Mouse (Mus musculus) Patski (cell line): ENCODE data around the gene Spry1. TPM values are rescaled to one million over a fixed set of nuclear protein-coding genes. Genes with fewer than 3 reads are reported as not detected.

Experiments
- ATAC-seq: fragments of 100-300 bp; one replicate; pipeline ENCODE4 v1.8.0; 2021
- CTCF ChIA-PET: fragments of 350-600 bp; sonication (Branson Sonifier 250); formaldehyde crosslinking; loops from one replicate; lab custom pipeline; 2022; ENCODE audit warnings: inconsistent platforms; lab: Charles Lee
- POLR2A ChIA-PET: fragments of 350-600 bp; sonication (Branson Sonifier 250); formaldehyde crosslinking; loops from one replicate; lab custom pipeline; 2022; ENCODE audit warnings: antibody characterized with exemption, inconsistent platforms; lab: Charles Lee
- DNase-seq: peaks from one replicate; pipeline ENCODE4 v3.0.0-alpha.2; 2011; ENCODE audit warnings: low read depth, low spot score
- H3K27me3 ChIP-seq: fragments of 371-371 bp; one replicate; pipeline ENCODE4 v1.5.1; 2021
- CTCF ChIP-seq: fragments of 100-300 bp; IDR thresholded peaks from one replicate; pipeline ENCODE4 v1.5.1; 2021
- in situ Hi-C: fragments of 300-500 bp; cut with MboI; formaldehyde crosslinking; loops from 3 replicates; pipeline ENCODE4 v1.11.1; 2018; ENCODE audit warnings: low pct_unique_long_range_greater_than_20kb, mixed read lengths
- polyA plus RNA-seq: library from polyadenylated mRNA; unstranded; gene quantifications from one replicate; pipeline ENCODE4 v1.2.3, GENCODE M21; 2021

Gene Spry1
- polyA plus RNA-seq, 1 experiment from 2014 or later = 170 TPM

DNA sequence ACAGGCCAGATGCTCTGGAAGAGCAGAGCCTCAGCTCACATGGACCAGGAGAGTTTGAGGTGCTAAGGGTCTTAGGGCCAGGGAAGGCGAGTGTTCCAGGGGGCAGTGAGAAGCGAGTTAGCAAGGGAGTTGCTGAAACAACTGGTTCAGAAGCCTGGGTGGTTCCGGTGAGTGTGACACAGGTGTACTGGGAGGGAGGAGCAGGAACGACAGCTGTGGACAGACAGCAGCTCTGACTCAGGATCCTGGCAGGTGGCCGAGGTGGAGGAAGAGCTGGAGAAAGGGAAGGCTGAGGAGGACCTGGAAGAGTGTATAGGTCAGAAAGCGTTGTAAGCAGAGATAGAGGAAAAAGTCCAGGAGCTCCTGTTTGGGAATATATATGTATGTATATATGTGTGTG, 9.5 kb downstream of the Spry1 start:
- DNase-seq = no peak
- H3K27me3 ChIP-seq = no peaks in the 10 kb centered on the region
- ATAC-seq = no peak
- in situ Hi-C loops = loop anchor here (25.0 kb wide), 1 partner anchor 288 kb away; no protein-coding TSS in a partner anchor
- CTCF ChIA-PET = interaction anchor here (0.8 to 2.1 kb wide), 7 partner anchors 8 to 313 kb away, joined by 3 to 7 read pairs (median 4); partner anchors contain the start of gene Gm5148
- POLR2A ChIA-PET = interaction anchor here (0.6 to 2.2 kb wide), 7 partner anchors 83 to 339 kb away, joined by 3 to 8 read pairs (median 4); no protein-coding TSS in a partner anchor
- no peak for TF ChIP-seq CTCF

DNA sequence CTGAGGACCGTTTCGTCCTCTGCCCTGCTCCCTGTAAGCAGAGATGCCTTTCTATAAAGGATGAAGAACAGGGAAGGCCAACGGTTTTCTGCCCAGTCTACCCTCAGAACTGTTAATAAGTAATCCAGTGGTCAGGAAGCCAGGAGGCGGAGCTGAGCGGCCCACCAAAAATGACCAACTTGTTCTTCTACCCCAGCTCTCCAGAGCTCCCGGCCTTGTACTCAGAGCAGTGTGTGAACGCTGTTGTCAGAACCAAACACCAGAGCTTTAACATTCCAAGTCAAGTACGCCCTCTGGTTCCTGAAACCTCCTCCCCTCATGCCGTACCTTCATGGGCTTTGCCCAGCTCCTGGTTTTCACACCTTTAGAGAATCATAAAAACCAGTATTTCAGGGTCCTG, 12.8 kb downstream of the Spry1 start:
- no peaks in the 10 kb centered on the region for H3K27me3 ChIP-seq
- in situ Hi-C loops = loop anchor here (5.0 kb wide), 1 partner anchor 75 kb away; no protein-coding TSS in a partner anchor
- POLR2A ChIA-PET = interaction anchor here (0.6 to 2.3 kb wide), 4 partner anchors 9 to 493 kb away, joined by 3 to 14 read pairs (median 3); no protein-coding TSS in a partner anchor
- no peak for DNase-seq
- TF ChIP-seq CTCF = no peak
- no peak for ATAC-seq
- CTCF ChIA-PET = interaction anchor here (1.1 to 2.1 kb wide), 5 partner anchors 9 to 119 kb away, joined by 4 to 6 read pairs (median 5); no protein-coding TSS in a partner anchor

DNA sequence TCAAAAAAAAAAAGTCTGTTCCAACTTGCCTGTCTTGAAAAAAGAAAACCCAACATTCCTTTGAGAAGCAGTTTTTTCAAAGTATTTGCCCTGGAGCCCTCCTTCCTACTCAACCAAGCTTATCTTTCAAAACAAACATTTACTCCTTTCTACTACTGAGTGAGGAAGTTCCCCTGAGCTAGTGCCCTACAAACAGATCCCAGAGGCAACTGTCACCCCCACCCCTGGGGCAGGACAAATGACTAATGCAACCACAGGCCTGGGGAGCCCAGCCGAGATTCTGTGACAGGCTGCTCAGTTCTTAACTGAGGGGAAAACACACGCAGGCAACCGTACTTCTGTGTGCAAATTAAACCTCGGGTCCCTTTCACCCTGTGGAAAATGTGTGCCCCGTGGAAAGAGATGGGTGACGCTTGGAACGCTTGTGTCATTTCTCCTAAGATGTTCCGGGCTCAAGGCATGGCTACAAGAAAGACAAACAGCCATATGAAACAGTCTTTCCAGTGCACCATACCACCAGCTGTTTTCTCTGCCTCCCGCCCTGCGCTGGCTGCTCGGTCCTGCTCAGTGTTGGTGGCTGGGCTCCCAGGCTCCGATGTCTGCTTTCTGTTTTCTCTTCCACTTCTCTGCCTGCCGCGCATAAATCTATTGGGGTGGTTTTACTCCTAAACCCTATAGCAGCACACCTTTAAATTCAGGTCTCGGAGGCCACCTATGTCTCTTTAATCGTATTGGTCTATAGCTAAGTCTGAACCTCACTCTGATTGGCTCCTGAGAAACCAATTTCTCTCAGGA, 14.4 kb downstream of the Spry1 start:
- in situ Hi-C loops = loop anchor here (5.0 kb wide), 1 partner anchor 73 kb away; no protein-coding TSS in a partner anchor
- no peak for TF ChIP-seq CTCF
- CTCF ChIA-PET = interaction anchor here (1.0 to 2.2 kb wide), 10 partner anchors 8 to 393 kb away, joined by 3 to 6 read pairs (median 4); no protein-coding TSS in a partner anchor

DNA sequence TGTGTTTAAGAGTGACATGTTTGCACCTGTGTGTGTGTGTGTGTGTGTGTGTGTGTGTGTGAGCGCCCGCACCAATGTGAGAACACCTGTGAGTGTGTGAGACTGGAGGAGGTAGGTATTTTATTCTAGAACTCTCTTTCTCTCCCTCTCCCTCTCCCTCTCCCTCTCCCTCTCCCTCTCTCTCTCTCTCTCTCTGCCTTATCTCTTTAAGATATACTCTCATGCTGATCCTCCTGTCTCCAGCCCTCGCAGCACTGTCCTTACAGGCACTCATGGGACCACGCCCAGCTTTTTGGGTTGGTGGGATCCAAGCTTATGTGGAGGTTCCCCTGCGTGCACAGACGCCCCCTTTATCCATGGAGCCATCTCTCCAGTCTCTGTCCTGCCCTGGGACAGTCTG, 15.0 kb downstream of the Spry1 start:
- TF ChIP-seq CTCF = no peak
- POLR2A ChIA-PET = interaction anchor here (0.7 to 1.3 kb wide), 3 partner anchors 59 to 506 kb away, joined by 4 to 6 read pairs (median 5); no protein-coding TSS in a partner anchor
- CTCF ChIA-PET = interaction anchor here (1.0 to 2.2 kb wide), 8 partner anchors 9 to 393 kb away, joined by 3 to 6 read pairs (median 4); no protein-coding TSS in a partner anchor
- H3K27me3 ChIP-seq = no peaks in the 10 kb centered on the region
- ATAC-seq = no peak
- in situ Hi-C loops = loop anchor here (5.0 kb wide), 1 partner anchor 73 kb away; no protein-coding TSS in a partner anchor
- no peak for DNase-seq

More for the DNA sequence above, 14.4 kb downstream of the Spry1 start:
- ATAC-seq = peak; percentile 90
- no peaks in the 10 kb centered on the region for H3K27me3 ChIP-seq
- POLR2A ChIA-PET = interaction anchor here (0.7 to 2.3 kb wide), 6 partner anchors 9 to 507 kb away, joined by 3 to 14 read pairs (median 4); no protein-coding TSS in a partner anchor
- peak; percentile 98 for DNase-seq

DNA sequence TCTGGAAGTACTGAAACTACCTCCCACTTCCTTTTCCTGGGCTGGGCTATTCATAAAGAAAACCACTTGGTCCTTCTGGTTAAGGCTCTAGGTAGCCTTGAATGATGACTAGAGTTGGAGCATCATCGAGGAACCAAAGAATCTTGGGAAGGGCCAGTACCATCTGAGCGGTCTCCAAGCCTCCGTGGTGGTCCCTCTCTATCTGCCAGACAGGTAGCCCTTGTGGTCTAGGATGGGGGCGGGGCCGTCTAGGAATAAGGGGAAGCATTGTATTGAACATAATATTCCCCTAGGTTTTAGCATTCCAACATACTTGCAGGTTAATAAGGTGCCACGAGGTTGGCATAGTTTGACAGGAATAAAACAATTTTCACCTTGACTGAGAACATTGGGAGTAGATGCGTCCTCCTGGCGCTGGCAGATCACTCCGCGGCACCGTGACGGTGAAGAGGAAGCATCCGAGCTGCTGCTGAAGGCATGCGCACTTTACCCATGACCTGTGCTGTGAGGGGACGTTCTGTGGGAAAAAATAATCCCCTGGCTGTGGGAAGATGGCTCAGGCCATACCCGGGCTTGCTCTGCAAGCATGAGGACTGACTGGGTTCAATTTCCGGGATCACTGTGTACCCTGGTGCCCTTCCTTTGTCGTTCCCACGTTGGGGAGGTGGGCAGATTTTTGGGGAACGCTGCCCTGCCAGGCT, 16.3 kb downstream of the Spry1 start:
- CTCF ChIA-PET = interaction anchor here (1.2 to 1.5 kb wide), 2 partner anchors 15 to 69 kb away, joined by 3 to 5 read pairs; partner anchors contain the start of gene Gm5148
- no peak for TF ChIP-seq CTCF
- POLR2A ChIA-PET = no interaction called here
- in situ Hi-C loops = no loop called here
- DNase-seq (no peak), ATAC-seq (no peak)
- no peaks in the 10 kb centered on the region for H3K27me3 ChIP-seq

DNA sequence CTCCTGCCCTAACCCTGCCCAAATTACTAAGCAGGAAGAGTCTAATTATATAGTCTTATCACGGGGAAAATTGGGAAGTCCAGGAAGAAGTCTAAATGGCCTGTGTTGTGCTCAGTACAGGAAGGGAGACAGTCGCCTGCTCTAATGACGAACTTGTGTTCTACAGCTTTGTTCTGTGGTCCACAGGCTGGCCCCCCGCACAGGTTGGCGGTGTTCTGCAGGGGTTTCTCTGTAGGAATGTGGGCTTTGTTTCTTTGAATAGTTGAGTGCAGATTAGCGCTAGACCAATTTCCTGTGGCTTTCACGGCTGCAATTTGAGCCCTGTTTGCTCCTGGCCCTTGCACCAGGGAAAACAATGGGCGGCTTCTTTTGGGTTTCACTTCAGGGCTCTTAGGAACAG, 17.3 kb downstream of the Spry1 start:
- no peak for ATAC-seq
- TF ChIP-seq CTCF = no peak
- ChIA-PET POLR2A (no interaction called here), CTCF (interaction anchor here (1.2 to 1.7 kb wide), 3 partner anchors 14 to 68 kb away, joined by 3 to 5 read pairs (median 4); partner anchors contain the start of gene Gm5148)
- no peaks in the 10 kb centered on the region for H3K27me3 ChIP-seq
- in situ Hi-C loops = no loop called here
- no peak for DNase-seq

DNA sequence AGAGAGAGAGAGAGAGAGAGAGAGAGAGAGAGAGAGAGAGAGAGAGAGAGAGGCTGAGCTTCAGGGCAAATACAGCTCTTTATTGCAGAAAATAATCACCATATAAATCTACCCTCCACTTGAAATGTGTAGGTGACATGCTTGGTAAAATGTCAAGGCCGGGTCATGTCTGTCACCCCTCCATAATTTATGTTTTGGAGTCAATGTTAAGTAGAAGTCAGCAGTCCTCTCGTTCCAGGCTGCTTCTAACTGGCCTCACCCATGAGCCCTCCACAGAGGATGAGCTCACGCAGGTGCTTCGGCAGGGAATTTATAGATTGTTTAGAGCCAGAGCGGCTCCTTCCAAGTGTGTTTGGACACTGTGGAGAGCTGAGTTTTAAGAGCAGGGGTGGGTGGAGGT, 18.4 kb downstream of the Spry1 start:
- ChIA-PET CTCF (interaction anchor here (1.3 to 3.0 kb wide), 4 partner anchors 8 to 43 kb away, joined by 3 to 12 read pairs (median 4); no protein-coding TSS in a partner anchor), POLR2A (interaction anchor here (0.7 kb wide), 1 partner anchor 149 kb away, joined by 4 read pairs; no protein-coding TSS in a partner anchor)
- no peak for ATAC-seq
- in situ Hi-C loops = no loop called here
- no peak for TF ChIP-seq CTCF
- no peak for DNase-seq
- H3K27me3 ChIP-seq = no peaks in the 10 kb centered on the region

DNA sequence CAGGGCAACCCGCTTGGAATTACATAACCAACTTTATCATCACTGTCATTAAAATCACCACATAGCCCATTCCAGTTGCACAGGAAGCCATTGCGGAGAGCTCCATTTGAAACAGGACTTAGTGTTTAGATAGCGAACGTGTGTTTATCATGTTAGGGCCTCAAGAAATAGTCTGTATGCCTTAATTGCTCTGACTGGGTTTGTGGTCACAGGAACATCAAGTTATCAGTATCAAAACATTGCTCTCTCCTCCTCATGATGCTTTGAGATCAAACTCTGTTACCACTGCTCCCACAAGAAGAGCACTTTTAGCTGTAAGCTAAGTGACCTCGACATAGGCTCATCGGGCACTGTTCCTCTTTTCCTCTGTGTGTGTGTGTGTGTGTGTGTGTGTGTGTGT, 19.9 kb downstream of the Spry1 start:
- DNase-seq = no peak

DNA sequence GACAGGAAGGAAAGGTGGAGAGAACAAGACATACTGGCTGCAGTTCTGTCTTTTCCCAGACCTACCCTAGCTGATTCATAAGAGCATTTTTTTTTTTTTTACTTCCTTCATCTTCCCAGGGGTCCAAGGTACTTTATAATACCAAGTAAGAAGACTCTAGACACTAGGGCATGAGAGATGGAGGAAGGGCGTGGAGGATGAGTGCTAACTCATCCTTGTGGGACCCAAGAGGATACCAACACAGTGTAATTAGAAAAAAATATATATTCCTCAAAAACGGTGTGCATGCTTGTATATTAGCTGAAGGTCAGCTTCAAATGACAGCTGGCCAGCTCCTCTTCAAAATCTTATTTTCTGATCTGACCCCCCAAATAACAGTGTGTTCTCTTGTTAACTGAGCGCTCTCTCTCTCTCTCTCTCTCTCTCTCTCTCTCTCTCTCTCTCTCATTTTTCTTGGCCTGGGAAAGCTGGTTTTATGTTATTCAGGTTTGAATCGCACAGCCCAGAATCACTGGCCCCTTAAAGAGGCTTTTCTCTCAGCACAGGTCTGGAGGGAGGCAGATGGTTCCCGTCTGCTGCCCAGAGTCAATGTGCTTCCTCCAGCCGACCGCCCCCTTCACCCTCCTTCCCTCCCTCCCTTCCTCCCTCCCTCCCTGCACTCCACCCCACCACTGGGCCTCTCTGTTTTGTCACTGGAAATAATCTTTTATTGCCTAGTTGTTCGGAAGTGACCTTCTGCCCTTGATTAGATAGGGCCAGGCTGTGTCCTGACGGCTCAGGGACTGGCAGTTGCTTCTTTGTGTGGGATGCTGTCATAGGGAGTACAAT, 26.8 kb downstream of the Spry1 start:
- TF ChIP-seq CTCF = no peak
- DNase-seq = no peak
- POLR2A ChIA-PET = interaction anchor here (0.6 kb wide), 1 partner anchor 702 kb away, joined by 3 read pairs; no protein-coding TSS in a partner anchor
- no peak for ATAC-seq
- CTCF ChIA-PET = no interaction called here
- H3K27me3 ChIP-seq = no peaks in the 10 kb centered on the region
- in situ Hi-C loops = no loop called here

More for the DNA sequence above, 19.9 kb downstream of the Spry1 start:
- POLR2A ChIA-PET = interaction anchor here (0.6 to 0.7 kb wide), 4 partner anchors 10 to 549 kb away, joined by 3 to 6 read pairs (median 4); no protein-coding TSS in a partner anchor
- CTCF ChIA-PET = interaction anchor here (0.7 to 3.0 kb wide), 4 partner anchors 10 to 188 kb away, joined by 3 to 12 read pairs (median 4); no protein-coding TSS in a partner anchor
- H3K27me3 ChIP-seq = no peaks in the 10 kb centered on the region
- in situ Hi-C loops = no loop called here
- no peak for TF ChIP-seq CTCF
- no peak for ATAC-seq
